Mouse (Mus musculus) R1 (cell line): ENCODE measurements around the gene L1cam.

Source experiments
- DNase-seq: peaks from one replicate; pipeline ENCODE4 v3.0.0-alpha.2; 2018; ENCODE audit warnings: low read depth, low spot score

The L1cam gene

DNA sequence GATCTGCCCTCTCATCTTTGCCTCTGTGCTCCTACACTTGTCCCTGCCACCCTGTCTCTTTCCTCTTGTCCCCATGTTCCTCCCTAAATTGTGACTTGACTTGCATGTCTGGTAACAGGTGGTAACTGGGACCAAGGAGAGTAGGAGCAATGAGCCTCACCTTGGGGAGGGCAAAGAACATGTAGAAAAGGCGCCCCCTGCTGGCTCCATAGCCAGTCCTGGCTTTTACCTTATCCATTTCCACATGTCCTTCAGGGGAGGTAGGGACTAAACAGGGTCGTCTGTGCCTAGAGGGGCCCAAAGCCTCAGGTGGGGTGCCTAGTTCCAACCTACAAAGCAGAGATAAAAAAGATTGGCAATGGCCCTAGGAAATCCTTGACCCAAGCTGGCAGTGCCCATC, at the start of gene L1cam:
Gene L1cam (minus strand): TSS at position 387 of the 400 bp plus-strand sequence.
- DNase-seq: peak; percentile 52

DNA sequence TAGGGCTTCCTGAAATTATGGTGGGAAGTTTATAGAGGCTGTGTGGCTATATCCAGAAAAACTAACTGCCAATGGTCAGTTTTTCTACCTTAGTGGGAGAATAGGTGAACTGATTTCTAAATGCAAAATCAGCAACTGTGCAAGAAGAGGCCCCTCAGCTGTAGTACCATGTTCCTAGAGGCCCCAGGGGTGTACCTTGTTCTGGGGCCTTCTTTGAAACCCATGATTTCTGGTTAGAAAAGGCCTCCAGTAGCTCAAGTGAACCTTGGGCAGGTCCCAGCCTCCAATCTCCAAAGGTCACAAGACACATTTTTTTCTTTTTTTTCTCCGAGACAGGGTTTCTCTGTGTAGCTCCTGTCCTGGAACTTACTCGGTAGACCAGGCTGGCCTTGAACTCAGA, 46.4 kb upstream of the L1cam start:
- no peak for DNase-seq

DNA sequence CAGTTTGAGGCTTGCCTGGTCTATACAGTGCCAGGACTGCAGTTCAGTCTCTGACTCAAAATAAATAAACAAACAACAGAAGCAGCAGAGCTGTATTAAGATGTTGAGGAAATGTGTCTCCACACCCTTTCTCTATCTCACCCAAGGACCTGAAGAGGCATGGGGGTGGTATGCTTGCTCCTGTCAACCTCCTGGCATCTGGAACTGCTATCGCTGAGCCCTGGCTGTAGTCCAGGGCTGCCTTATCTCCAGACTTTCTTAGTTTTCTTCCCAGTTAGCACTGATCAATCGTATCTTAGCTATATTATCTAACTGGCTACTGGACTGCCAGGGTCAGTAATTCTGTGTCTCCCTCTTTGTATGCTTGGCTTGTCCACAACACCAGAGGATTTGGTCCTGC, 46.0 kb upstream of the L1cam start:
- no peak for DNase-seq

GRCm38 (mm10) chrX:73931871-73932270, 36.0 kb upstream of the L1cam start:
- peak; percentile 15 for DNase-seq

DNA sequence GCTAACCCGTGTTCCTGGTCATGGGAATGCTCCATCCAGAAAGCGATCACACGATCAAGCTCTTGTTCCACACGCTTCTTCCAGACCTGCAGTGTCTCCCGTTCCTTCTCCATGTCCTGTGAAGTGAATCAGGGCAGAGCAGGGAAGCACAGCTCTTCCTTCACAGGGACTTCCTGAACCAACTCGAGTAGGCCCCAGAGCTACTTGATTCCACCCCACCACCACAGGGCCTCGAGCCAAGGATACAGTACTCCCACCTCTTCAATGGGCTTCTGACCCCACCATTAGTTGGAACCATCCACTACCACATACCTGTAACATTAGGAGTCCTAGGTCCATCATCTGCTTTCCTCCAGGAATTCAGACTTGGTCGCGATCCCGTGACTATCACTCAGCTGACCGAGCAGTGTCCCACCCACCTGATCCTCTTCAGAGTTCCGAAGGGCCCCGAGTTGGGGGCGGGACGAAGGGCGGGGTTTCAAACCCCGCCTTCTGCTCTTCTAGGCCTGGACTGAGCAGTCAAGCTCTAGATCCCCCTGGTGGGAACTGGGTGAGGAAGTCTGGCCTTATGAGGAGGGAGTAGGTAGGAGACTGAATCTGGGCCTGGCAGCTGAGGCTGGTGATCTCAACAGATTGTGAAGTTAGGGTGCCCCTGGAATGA, 34.6 kb upstream of the L1cam start, which contains the start of gene Renbp:
Gene Renbp (minus strand): TSS at position 449 of the 661 bp plus-strand sequence.
- peak; percentile 94 for DNase-seq

DNA sequence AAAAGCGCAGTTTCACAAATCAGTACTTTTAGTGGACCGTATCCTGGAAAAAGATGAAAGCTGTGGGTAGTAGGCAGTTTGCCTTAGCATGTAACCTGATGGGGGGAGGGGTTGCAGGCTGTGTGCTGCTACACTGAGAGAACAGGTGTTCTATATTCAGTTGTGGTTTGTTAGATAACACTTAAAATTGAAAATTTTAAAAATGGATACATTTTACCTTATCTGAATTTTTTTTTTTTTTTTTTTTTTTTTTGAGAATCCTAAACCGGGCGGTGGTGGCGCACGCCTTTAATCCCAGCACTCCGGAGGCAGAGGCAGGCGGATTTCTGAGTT, 26.6 kb upstream of the L1cam start:
- DNase-seq: no peak

DNA sequence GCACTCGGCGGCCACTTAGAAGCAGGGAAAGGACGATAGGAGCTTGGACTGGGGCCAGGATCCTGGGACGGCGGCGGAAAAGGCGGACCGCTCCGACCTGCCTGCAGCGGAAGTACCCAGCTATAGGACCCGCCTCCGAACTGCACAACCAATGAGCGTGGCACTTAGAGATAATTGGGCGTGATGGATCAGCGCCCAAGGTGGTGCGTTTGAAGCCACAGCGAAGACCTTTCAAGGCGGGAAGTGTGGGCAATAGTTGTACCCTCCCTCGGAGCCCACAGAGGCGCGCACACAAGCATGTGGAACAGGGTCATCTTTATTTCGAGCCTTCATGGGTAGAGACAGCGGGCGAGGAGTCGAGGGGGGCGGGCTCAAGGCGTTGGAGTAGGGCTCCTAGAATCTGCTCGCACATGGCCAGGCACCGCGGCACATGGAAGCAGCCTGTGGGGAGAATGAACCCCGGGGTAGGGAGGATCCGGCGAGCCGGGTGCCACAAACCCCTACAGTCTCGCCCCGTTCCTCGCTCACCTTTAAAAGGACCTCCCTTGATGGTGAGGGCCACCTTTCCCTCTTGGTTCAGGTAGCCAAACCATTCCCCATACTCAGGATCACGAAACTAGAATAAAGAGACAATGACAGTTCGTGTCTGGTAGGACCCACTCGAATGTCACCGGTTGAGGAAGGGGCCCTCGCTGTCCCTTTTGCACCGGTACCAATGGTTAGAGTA, 26.1 kb upstream of the L1cam start, which contains the start of the genes Arhgap4 and Naa10:
Gene Arhgap4 (minus strand): TSS at position 48 of the 727 bp plus-strand sequence.
Gene Naa10 (minus strand): TSS at position 122 of the 727 bp plus-strand sequence.
- peak; percentile 95 for DNase-seq

GRCm38 (mm10) chrX:73921285-73921822, 25.4 kb upstream of the L1cam start:
- DNase-seq: no peak

DNA sequence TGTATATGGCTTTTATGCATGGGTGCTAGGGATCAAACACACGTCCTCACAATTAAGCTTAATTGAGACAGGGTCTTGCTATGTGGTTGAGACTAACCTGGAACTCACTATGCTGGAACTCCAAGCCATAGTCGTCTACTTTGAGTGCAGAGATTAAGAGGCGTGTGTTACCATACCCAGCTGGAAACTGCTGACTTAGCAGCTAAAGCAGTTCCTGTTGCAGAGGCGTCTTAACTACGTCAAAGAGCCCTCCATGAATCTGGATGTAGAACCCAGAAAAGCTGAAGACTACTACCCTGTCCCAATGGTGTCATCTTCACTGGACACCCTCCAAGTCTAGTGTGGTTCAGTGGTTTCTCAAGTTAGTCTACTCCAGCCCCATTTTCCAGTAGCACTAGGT, 22.7 kb upstream of the L1cam start:
- no peak for DNase-seq

GRCm38 (mm10) chrX:73916945-73917344, 21.0 kb upstream of the L1cam start:
- no peak for DNase-seq

GRCm38 (mm10) chrX:73914827-73915703, 19.2 kb upstream of the L1cam start:
- DNase-seq: peak; percentile 99

- DNase-seq: no peak
Measured at GRCm38 (mm10) chrX:73911588-73911987, 15.7 kb upstream of the L1cam start.

- DNase-seq: peak; percentile 34
Measured at GRCm38 (mm10) chrX:73911156-73911555, 15.3 kb upstream of the L1cam start.

- DNase-seq: no peak
Measured at GRCm38 (mm10) chrX:73910451-73910850, 14.5 kb upstream of the L1cam start.

DNA sequence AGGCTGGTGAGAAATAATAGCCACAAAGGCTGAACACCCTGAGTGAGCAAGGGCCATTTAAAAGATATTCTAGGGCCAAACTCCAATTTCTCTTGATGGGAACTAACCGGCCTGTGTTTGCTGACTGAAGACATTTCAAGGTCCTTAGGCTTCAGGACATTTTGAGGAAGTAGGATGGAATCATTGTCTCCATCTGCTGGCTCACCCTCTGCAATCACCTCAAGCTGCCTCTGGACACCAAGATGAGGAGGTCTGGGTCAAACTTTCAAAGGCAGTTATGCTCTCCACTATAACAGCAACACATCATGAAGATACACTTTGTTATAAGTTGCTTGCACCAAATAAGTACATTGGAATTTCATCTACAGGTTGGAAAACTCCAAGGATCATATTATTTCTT, 14.1 kb upstream of the L1cam start:
- no peak for DNase-seq

DNA sequence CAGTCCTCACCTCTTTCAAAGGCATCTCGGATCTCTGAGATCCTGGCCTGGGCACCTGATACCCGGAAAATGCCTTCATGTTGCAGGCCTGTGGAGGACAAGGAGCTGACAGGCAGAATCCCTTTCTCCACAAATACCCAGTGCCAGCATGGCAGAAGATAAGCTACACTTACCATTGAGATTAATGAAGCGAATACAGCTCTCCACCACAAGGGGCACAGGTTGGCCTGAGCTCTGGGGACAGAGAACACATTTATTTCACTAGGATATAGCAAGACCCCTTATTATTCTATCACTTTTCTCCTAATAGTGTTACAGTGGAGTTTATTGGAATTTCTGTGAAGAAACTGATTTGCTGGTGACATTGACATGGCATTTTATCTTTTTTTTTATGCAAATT, 2.1 kb upstream of the L1cam start:
- no peak for DNase-seq

- DNase-seq: no peak
Measured at GRCm38 (mm10) chrX:73892833-73893232, 3.1 kb downstream of the L1cam start.

DNA sequence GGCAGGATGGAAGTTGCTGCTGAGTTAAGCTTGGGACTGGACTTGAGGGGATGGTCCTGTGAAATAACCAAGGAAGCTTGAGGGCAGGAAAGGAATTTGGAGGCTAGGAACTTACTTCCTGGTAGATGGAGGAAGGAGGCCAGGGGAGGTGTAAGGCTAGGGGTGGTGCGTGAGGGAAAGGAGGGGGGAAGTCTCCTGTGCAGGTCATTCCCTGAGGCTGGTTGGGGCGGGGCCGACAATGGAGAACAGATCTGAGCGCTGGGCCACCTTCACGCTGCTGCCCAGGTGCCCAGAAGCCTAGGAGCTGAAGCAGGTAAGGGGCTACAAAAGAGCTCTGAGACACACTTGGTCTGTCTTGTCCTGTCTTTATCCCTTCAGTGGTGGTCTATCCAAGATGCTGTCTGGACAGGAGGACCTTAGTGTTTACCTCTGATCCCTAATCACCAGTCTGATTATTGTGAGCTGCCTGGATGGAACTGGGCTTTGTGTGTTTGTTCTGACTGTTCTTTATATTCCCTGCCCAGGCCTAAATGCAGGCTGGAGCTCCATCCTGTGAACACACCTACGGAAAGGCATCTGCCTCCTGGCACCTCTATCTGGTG, 4.3 kb downstream of the L1cam start, which contains the start of gene Avpr2:
Gene Avpr2 (plus strand): TSS at position 552 of the 602 bp plus-strand sequence.
- DNase-seq: no peak

DNA sequence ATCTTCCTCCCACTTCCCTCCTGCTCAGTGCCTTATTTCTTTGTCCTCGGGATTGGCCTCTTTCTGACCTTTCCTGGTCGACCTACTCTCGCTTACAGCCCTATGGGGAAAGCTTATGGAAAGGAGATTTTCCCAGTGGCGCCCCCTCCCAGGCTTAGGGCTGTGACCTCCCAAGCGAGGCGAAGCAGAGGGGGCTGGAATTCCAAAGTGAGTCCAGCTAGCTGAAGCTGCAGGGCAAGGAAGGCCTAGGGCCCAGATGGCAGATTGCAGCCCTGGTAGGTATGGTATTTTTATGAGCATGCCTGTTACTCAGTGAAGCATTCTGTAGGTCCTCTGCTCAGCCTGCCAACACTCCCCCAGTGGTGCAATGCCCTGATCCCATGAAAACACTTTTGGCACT, 14.4 kb downstream of the L1cam start:
- no peak for DNase-seq

GRCm38 (mm10) chrX:73881036-73881427, 14.9 kb downstream of the L1cam start:
- no peak for DNase-seq
